Mouse (Mus musculus): ENCODE measurements around the gene Marveld2. TPM values are rescaled to one million over a fixed set of nuclear protein-coding genes. Genes with fewer than 3 reads are reported as not detected.
A peak's percentile ranks its signal among the peaks of the same experiment; 100 is the strongest.

Marveld2 gene
- not detected in 2 replicates for total RNA-seq (2014; fragmentation: Nextera tagmentation)
- 0.52 and 0.78 TPM in 2 replicates for total RNA-seq (2017)

GRCm38 (mm10) chr13:100616181-100617087, at the start of gene Marveld2:
Marveld2 (minus strand) TSS chr13:100616971.
- peak; percentile 86 for ATAC-seq (replicated peaks; ENCODE audit: poor library complexity, severe bottlenecking)

GRCm38 (mm10) chr13:100659864-100660456, 43.2 kb upstream of the Marveld2 start:
- peak; percentile 71 for ATAC-seq (replicated peaks; ENCODE audit: poor library complexity, severe bottlenecking)

- ATAC-seq (replicated peaks; ENCODE audit: poor library complexity, severe bottlenecking) = no peak
Observed at GRCm38 (mm10) chr13:100658091-100658490, 41.3 kb upstream of the Marveld2 start.

GRCm38 (mm10) chr13:100651439-100652186, 34.8 kb upstream of the Marveld2 start, which contains the start of gene Taf9:
Taf9 (plus strand) TSS chr13:100651579.
- ATAC-seq (replicated peaks; ENCODE audit: poor library complexity, severe bottlenecking) = no peak

- peak; percentile 88 for ATAC-seq (replicated peaks; ENCODE audit: poor library complexity, severe bottlenecking)
Observed at GRCm38 (mm10) chr13:100650550-100651438, 34.0 kb upstream of the Marveld2 start, which contains the start of the genes Ak6 and Rad17. Ak6 (plus strand) TSS chr13:100650979. Rad17 (minus strand) TSS chr13:100651051.

- ATAC-seq (replicated peaks; ENCODE audit: poor library complexity, severe bottlenecking) = peak; percentile 51
Observed at GRCm38 (mm10) chr13:100648223-100648622, 31.5 kb upstream of the Marveld2 start.

- ATAC-seq (replicated peaks; ENCODE audit: poor library complexity, severe bottlenecking) = peak; percentile 97
Observed at GRCm38 (mm10) chr13:100642471-100643209, 25.9 kb upstream of the Marveld2 start.

GRCm38 (mm10) chr13:100634106-100634691, 17.4 kb upstream of the Marveld2 start:
- ATAC-seq (replicated peaks; ENCODE audit: poor library complexity, severe bottlenecking) = peak; percentile 80

- ATAC-seq (replicated peaks; ENCODE audit: poor library complexity, severe bottlenecking) = no peak
Observed at GRCm38 (mm10) chr13:100622241-100622640, 5.5 kb upstream of the Marveld2 start.

- no peak for ATAC-seq (replicated peaks; ENCODE audit: poor library complexity, severe bottlenecking)
Observed at GRCm38 (mm10) chr13:100617583-100617982, 812 bp upstream of the Marveld2 start.

- no peak for ATAC-seq (replicated peaks; ENCODE audit: poor library complexity, severe bottlenecking)
Observed at GRCm38 (mm10) chr13:100612903-100613302, 3.9 kb downstream of the Marveld2 start.

- ATAC-seq (replicated peaks; ENCODE audit: poor library complexity, severe bottlenecking) = no peak
Observed at GRCm38 (mm10) chr13:100612251-100612650, 4.5 kb downstream of the Marveld2 start.

- ATAC-seq (replicated peaks; ENCODE audit: poor library complexity, severe bottlenecking) = no peak
Observed at GRCm38 (mm10) chr13:100611266-100611665, 5.5 kb downstream of the Marveld2 start.

GRCm38 (mm10) chr13:100607756-100608155, 9.0 kb downstream of the Marveld2 start:
- ATAC-seq (replicated peaks; ENCODE audit: poor library complexity, severe bottlenecking) = no peak

GRCm38 (mm10) chr13:100605845-100606244, 10.9 kb downstream of the Marveld2 start:
- ATAC-seq (replicated peaks; ENCODE audit: poor library complexity, severe bottlenecking) = no peak

GRCm38 (mm10) chr13:100603738-100604095, 13.1 kb downstream of the Marveld2 start:
- no peak for ATAC-seq (replicated peaks; ENCODE audit: poor library complexity, severe bottlenecking)

- no peak for ATAC-seq (replicated peaks; ENCODE audit: poor library complexity, severe bottlenecking)
Observed at GRCm38 (mm10) chr13:100603031-100603737, 13.6 kb downstream of the Marveld2 start.

Data from granulocyte monocyte progenitor cell, adult 5-6 weeks (primary cell).